Mouse (Mus musculus): ENCODE data around the gene Kctd13. TPM values are rescaled to one million over a fixed set of nuclear protein-coding genes. Genes with fewer than 3 reads are reported as not detected.

Kctd13 gene
- polyA plus RNA-seq, 1 experiment: 22.4 TPM

DNA sequence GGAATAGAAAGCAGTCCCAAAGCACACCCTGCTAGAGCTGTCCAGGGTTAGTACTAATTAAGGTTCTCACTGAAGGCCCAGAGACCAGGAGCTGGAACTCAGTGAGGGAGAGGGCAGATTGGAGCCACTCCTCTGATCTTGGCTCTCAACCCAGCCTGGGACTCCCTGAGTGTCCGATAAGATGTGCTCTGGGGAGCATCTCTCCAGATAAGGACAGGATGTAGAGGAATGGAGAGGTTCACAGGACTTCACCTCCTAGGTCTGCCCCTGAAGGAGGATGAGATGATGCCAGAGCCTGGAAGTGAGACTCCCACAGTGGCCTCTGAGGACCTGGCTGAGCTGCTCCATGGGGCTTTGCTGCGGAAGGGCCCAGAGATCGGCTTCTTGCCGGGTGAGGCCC is 23.1 kb downstream of the Kctd13 start:
- DNase-seq: no peak
- WGBS: 22% methylated on average over 4 of the region's 4 CpGs
- TF ChIP-seq POLR2A (IDR thresholded peaks at IDR 0.05; ENCODE audit: borderline replicate concordance, extremely low read depth, low read depth, low read length): no peak
- TF ChIP-seq CTCF (IDR thresholded peaks at IDR 0.05; ENCODE audit: insufficient read depth, low read length): no peak
- Histone ChIP-seq H3K4me3 (replicated peaks; ENCODE audit: extremely low read depth, low read depth, low read length) (no peak overlapping the region), H3K4me1 (ENCODE audit: control insufficient read depth, insufficient read depth, low read length) (0 out of 2 replicates have a peak, but pooled peaks cover 3% of the 10 kb centered on the region)

DNA sequence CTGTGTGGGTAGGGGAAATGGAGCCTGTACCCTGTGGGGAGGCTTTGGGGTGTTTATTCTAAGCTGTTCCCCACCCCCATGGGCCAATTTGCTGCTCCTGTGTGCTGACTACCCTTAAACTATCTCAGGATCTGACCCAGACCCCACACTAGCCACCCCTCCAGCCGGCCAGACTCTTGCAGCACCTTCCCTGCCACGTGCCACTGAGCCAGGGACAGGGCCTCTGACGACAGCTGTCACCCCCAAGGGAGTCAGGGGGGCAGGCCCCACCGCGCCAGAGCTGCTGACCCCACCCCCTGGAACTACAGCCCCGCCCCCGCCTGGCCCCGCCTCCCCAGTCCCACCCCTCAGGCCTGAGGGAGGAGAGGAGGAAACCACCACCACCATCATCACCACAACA is 24.0 kb downstream of the Kctd13 start:
- no peak for TF ChIP-seq CTCF (IDR thresholded peaks at IDR 0.05; ENCODE audit: insufficient read depth, low read length)
- no peak for TF ChIP-seq POLR2A (IDR thresholded peaks at IDR 0.05; ENCODE audit: borderline replicate concordance, extremely low read depth, low read depth, low read length)
- Histone ChIP-seq H3K4me3 (replicated peaks; ENCODE audit: extremely low read depth, low read depth, low read length) (no peak overlapping the region), H3K4me1 (ENCODE audit: control insufficient read depth, insufficient read depth, low read length) (0 out of 2 replicates have a peak, but pooled peaks cover 3% of the 10 kb centered on the region)
- DNase-seq: no peak
- 2% methylated on average over 8 of the region's 8 CpGs for WGBS

DNA sequence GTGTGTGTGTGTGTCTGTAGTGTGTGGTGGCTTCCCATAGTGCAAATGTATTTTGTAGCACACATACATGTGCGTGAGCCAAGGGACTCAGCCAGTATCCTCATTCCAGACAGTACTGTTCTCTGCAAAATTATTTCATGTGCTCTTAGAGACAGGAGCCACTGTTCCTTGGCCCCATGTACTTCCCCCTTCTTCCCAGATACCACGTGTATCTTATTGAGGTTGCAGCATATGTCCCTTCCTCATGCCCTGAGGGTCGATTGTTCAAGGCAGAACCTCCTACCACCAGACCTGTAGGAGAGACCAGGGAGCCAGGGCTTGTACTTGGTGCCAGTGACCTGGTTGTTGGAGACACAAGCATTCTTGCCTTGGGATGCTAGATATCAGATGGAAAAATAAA is 26.4 kb downstream of the Kctd13 start:
- 47% methylated on average over 3 of the region's 3 CpGs for WGBS
- no peak for DNase-seq
- Histone ChIP-seq H3K4me1 (ENCODE audit: control insufficient read depth, insufficient read depth, low read length) (0 out of 2 replicates have a peak, but pooled peaks cover 2% of the 10 kb centered on the region), H3K4me3 (replicated peaks; ENCODE audit: extremely low read depth, low read depth, low read length) (no peak overlapping the region)
- TF ChIP-seq CTCF (IDR thresholded peaks at IDR 0.05; ENCODE audit: insufficient read depth, low read length) (no peak), POLR2A (IDR thresholded peaks at IDR 0.05; ENCODE audit: borderline replicate concordance, extremely low read depth, low read depth, low read length) (no peak)

DNA sequence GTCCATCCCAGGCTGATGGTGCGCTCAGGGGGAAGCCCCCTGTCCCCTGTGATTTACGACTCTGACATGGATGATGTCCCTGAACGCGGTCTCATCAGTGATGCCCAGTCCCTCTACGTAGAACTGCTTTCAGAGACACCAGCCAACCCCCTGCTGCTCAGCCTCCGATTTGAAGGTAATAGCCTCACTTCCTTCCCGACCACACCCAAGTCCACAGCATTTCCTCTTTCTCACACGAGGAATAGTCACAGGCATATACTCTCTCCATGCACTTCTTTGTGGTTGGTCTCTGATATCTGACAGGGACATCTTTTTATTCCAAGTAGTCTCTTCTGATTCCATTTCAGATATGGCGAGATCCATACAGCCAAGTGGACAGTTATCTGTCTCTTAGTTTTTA is 31.1 kb downstream of the Kctd13 start:
- Histone ChIP-seq H3K4me3 (replicated peaks; ENCODE audit: extremely low read depth, low read depth, low read length) (no peak overlapping the region), H3K4me1 (ENCODE audit: control insufficient read depth, insufficient read depth, low read length) (0 out of 2 replicates have a peak, but pooled peaks cover 2% of the 10 kb centered on the region)
- no peak for DNase-seq
- WGBS: 37% methylated on average over 9 of the region's 9 CpGs
- TF ChIP-seq POLR2A (IDR thresholded peaks at IDR 0.05; ENCODE audit: borderline replicate concordance, extremely low read depth, low read depth, low read length): no peak
- no peak for TF ChIP-seq CTCF (IDR thresholded peaks at IDR 0.05; ENCODE audit: insufficient read depth, low read length)

DNA sequence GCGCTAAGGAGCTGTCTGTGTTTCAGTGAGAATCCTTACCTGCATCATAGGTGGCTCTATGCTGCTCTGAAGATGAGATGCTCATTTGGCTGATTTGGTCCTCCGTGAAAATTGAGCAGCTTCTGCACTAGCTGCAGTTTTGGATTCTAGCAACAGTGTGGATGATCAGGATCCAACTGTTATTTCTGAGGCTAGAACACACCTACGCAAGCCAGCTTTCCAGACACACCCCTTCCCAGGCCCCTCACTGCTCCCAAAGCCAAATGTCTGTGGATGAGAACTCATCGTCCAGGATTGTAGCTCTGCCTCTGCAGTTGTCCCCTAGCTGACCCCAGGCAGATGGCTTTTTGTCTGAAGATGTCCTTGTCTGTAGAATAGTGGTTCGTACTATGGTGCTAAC is 32.4 kb downstream of the Kctd13 start:
- Histone ChIP-seq H3K4me3 (replicated peaks; ENCODE audit: extremely low read depth, low read depth, low read length) (no peak overlapping the region), H3K4me1 (ENCODE audit: control insufficient read depth, insufficient read depth, low read length) (0 out of 2 replicates have a peak, but pooled peaks cover 2% of the 10 kb centered on the region)
- TF ChIP-seq POLR2A (IDR thresholded peaks at IDR 0.05; ENCODE audit: borderline replicate concordance, extremely low read depth, low read depth, low read length) (no peak), CTCF (IDR thresholded peaks at IDR 0.05; ENCODE audit: insufficient read depth, low read length) (no peak)
- 86% methylated on average over 5 of the region's 5 CpGs for WGBS
- no peak for DNase-seq

DNA sequence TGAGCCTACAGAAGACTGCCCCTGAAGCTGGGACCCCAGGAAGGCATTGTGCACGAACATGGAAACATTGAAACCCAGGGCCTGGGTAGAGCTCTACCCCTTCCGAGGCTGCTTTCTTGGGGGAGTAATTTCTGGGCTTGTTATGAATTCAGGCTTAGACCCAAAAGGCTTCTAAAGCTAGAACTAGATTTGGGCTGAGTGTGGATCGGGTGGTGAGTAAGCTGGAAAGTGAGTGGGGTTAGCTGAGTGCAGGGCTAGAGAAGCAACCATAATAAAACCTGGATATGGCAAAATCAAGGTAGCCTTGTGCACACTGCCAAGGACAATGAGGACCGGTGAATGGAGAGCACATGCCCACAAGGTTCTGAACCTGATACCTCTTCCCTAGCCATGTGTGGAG is 33.3 kb downstream of the Kctd13 start:
- WGBS: 89% methylated on average over 4 of the region's 4 CpGs
- Histone ChIP-seq H3K4me3 (replicated peaks; ENCODE audit: extremely low read depth, low read depth, low read length) (no peak overlapping the region), H3K4me1 (ENCODE audit: control insufficient read depth, insufficient read depth, low read length) (0 out of 2 replicates have a peak, but pooled peaks cover 2% of the 10 kb centered on the region)
- no peak for DNase-seq
- no peak for TF ChIP-seq POLR2A (IDR thresholded peaks at IDR 0.05; ENCODE audit: borderline replicate concordance, extremely low read depth, low read depth, low read length)
- TF ChIP-seq CTCF (IDR thresholded peaks at IDR 0.05; ENCODE audit: insufficient read depth, low read length): no peak

DNA sequence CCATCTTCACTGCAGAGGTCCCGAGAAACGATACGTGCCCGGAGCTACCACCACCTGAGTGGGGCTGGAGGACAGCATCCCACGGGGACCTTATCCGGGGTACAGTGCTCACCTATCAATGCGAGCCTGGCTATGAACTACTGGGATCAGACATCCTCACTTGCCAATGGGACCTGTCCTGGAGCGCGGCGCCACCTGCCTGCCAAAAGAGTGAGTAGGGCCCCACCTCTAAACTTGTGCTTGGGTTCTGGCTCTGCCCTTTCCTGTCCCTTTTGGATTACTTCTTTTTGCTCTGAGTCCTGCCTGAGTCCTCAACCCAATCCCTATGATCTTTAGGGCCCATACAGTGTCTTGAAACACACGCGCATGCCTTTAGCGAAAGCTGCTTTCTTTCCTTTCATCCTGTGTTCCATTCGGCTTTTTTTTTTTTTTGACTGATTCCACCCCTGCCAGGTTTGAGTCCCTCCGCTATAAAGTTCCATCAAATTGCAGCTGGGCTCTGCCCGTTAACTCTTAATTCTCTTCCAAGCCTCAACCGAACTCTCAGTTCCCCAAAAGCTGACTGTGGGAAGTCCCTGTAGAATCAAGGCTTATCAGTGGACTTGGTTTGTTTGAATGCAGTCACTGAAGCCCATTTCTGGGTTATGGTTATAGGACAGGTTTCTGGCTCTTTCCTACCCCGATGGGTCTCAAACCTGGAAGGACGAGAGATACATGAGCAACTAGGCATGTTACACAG is 35.0 kb downstream of the Kctd13 start:
- 0 out of 2 replicates have a peak, but pooled peaks cover 2% of the 10 kb centered on the region for H3K4me1 ChIP-seq (ENCODE audit: control insufficient read depth, insufficient read depth, low read length)
- DNase-seq: peak; percentile 52
- H3K4me3 ChIP-seq (replicated peaks; ENCODE audit: extremely low read depth, low read depth, low read length): no peak overlapping the region
- WGBS: 33% methylated on average over 19 of the region's 19 CpGs
- TF ChIP-seq CTCF (IDR thresholded peaks at IDR 0.05; ENCODE audit: insufficient read depth, low read length): peak; percentile 61
- no peak for TF ChIP-seq POLR2A (IDR thresholded peaks at IDR 0.05; ENCODE audit: borderline replicate concordance, extremely low read depth, low read depth, low read length)

DNA sequence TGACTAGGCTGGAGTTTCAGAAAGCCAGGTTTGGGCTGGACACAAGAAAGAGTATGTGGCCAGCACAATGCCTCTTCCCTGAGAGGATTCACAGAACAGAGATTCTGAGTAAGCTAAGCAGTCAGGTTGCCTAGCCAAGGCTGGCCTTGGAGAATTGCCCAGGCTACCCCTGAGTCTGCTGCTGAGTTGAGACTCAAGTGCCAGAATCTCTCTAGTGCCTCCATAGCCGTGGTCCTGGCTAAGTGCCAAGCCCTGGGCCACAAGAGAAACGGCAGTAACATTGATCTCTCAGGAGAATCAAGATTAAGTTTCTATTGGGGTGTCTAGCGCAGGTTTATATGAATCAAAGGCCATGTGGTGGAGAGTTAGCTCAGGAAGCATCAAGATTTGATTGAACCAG is 36.9 kb downstream of the Kctd13 start:
- no peaks in the 10 kb centered on the region for H3K4me1 ChIP-seq (ENCODE audit: control insufficient read depth, insufficient read depth, low read length)
- no peak for DNase-seq
- TF ChIP-seq CTCF (IDR thresholded peaks at IDR 0.05; ENCODE audit: insufficient read depth, low read length) (no peak), POLR2A (IDR thresholded peaks at IDR 0.05; ENCODE audit: borderline replicate concordance, extremely low read depth, low read depth, low read length) (no peak)
- 33% methylated on average over 3 of the region's 3 CpGs for WGBS
- no peak overlapping the region for H3K4me3 ChIP-seq (replicated peaks; ENCODE audit: extremely low read depth, low read depth, low read length)

DNA sequence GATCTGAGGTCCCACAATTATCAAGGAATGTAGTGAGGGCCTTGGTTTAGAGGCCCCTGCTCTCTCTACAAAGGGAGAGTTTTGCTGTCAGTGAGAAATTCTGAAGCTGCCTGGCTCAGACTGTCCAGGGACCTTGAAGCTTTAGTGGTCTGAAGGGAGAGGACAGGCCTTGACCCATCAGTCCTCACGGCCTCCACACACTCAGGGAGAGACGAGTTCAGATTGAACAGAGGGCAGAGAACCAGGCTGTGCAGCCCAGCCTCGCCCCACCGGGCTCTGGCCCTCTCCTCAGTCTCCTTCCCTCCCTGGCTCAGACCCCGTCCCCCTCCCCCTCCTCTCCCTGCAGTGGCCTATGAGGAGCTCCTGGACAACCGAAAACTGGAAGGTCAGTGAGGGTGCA is 38.7 kb downstream of the Kctd13 start:
- no peak for TF ChIP-seq POLR2A (IDR thresholded peaks at IDR 0.05; ENCODE audit: borderline replicate concordance, extremely low read depth, low read depth, low read length)
- H3K4me3 ChIP-seq (replicated peaks; ENCODE audit: extremely low read depth, low read depth, low read length): no peak overlapping the region
- 83% methylated on average over 6 of the region's 6 CpGs for WGBS
- DNase-seq: no peak
- no peaks in the 10 kb centered on the region for H3K4me1 ChIP-seq (ENCODE audit: control insufficient read depth, insufficient read depth, low read length)

DNA sequence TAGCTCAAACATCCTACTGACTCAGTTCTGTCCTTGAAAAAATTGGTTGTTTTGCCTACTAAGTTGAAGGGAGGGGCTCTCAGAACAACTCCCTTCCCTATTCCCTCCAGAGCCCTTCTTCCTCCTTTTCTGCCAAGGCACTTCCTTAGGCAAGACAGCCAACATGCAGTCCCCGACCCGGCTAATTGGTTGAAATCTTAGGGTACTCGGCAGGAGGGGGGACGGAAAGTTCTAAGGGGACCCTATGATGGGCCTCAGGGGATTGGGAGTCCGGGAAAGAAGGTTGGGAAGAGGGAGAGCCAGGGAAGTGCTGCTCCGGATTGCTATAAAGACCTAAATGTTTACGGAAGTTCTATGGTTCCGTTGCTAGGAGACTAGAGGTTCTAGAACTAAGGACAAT is 46.8 kb downstream of the Kctd13 start:
- Histone ChIP-seq H3K4me1 (ENCODE audit: control insufficient read depth, insufficient read depth, low read length) (peaks cover 3% of the 10 kb centered on the region), H3K4me3 (replicated peaks; ENCODE audit: extremely low read depth, low read depth, low read length) (peak overlapping the region; percentile 83)
- DNase-seq: no peak
- WGBS: 4% methylated on average over 8 of the region's 8 CpGs
- TF ChIP-seq POLR2A (IDR thresholded peaks at IDR 0.05; ENCODE audit: borderline replicate concordance, extremely low read depth, low read depth, low read length) (no peak), CTCF (IDR thresholded peaks at IDR 0.05; ENCODE audit: insufficient read depth, low read length) (no peak)

All from lung, adult 2 months (tissue).